Mouse (Mus musculus) brown adipose tissue, adult 24 weeks (tissue): ENCODE measurements around the gene Gprc5a. TPM values are rescaled to one million over a fixed set of nuclear protein-coding genes. Genes with fewer than 3 reads are reported as not detected.

Experiments
- polyA plus RNA-seq: library from polyadenylated mRNA; stranded (reverse); fragments of >200 nt; gene quantifications from 2 replicates; pipeline ENCODE4 v1.2.4, GENCODE M21; 2012; ENCODE audit not compliant: missing spikeins, insufficient read depth, insufficient read length

The Gprc5a gene
- polyA plus RNA-seq, 1 experiment = 0.67 TPM

Other genes with a start within 250 kb of the Gprc5a start
- 10.1 and 12.0 TPM in 2 replicates for gene Crebl2, start 235.5 kb upstream of the Gprc5a start, polyA plus RNA-seq
- gene Gpr19, start 167.1 kb upstream of the Gprc5a start, polyA plus RNA-seq = 3.5 and 4.8 TPM in 2 replicates
- 17.1 and 20.7 TPM in 2 replicates for gene Cdkn1b, start 145.2 kb upstream of the Gprc5a start, polyA plus RNA-seq
- 2.8 and 22.1 TPM in 2 replicates for gene Apold1, start 83.9 kb upstream of the Gprc5a start, polyA plus RNA-seq
- gene Ddx47, start 54.0 kb upstream of the Gprc5a start, polyA plus RNA-seq = 37.6 and 45.3 TPM in 2 replicates
- not detected in 2 replicates for gene Gprc5d, start 52.6 kb downstream of the Gprc5a start, polyA plus RNA-seq
- 2.1 and 3.7 TPM in 2 replicates for gene Fam234b, start 132.3 kb downstream of the Gprc5a start, polyA plus RNA-seq
- gene Hebp1, start 132.4 kb downstream of the Gprc5a start, polyA plus RNA-seq = 63.2 and 64.6 TPM in 2 replicates
- not detected in 2 replicates for gene Gsg1, start 188.7 kb downstream of the Gprc5a start, polyA plus RNA-seq
- not detected in 2 replicates for gene Pbp2, start 244.8 kb downstream of the Gprc5a start, polyA plus RNA-seq